Mouse (Mus musculus) gonadal fat pad, adult 2 months (tissue): ENCODE measurements at regions not wholly inside any gene's neighbourhood (a gene's known extent, or its start where the extent isn't known, plus 50 kb on each side); places are given as distances from the start of the nearest gene placed in this dataset.

ENCODE experiments used
- DNase-seq: peaks from one replicate; pipeline ENCODE4 v3.0.0-alpha.2; 2012; ENCODE audit warnings: low read depth

- peak; percentile 55 for DNase-seq
Measured at GRCm38 (mm10) chr17:59680511-59680910, 667.3 kb upstream of the Nudt12 start.

GRCm38 (mm10) chr17:59642558-59642957 is 629.4 kb upstream of the Nudt12 start:
- DNase-seq, result no peak
